Mouse (Mus musculus) embryonic fibroblast, embryonic 13.5 days (primary cell): ENCODE results near the gene Caap1.

Experiments used
- CTCF ChIP-seq: IDR thresholded peaks from 2 replicates; pipeline ENCODE4 v1.5.1; 2011; ENCODE audit warnings: mild to moderate bottlenecking, control low read depth, low read length, moderate library complexity, borderline replicate concordance; ENCODE audit not compliant: insufficient read depth
- POLR2A ChIP-seq: IDR thresholded peaks from 2 replicates; pipeline ENCODE4 v1.6.1; 2011; ENCODE audit warnings: low read depth, mild to moderate bottlenecking, control low read depth, low read length, moderate library complexity

GRCm38 (mm10) chr4:94560316-94560715 lies 3.7 kb upstream of the Caap1 start:
- TF ChIP-seq POLR2A, result no peak
- TF ChIP-seq CTCF, result no peak
